In genomic region chr12:27336336-27336735, GRCm38 (mm10) we compare ENCODE assay signal across 13 mouse cellular contexts. TPM values are rescaled to one million over a fixed set of nuclear protein-coding genes. Genes with fewer than 3 reads are reported as not detected.
A peak's percentile ranks its signal among the peaks of the same experiment; 100 is the strongest.
DNase-seq lines count a peak whose midpoint lies in the region; ATAC-seq and TF ChIP-seq lines count a peak whose summit lies in the region.
"Had no signal": no experiment of that assay in that cellular context is flagged by ENCODE, and none has a peak within 500 bp of the region (broad histone marks: within the 10 kb centered on the region; RNA-seq: fewer than 3 reads in every experiment).

No protein-coding gene starts in this region.

- intact Hi-C loops in gastrocnemius, postnatal 14 days (cut with DNase I; ENCODE audit: low total_unique reads) = no loop called here

- ATAC-seq in kidney, embryonic 14.5 days (ENCODE audit: low FRiP score, low TSS enrichment) = no peak
- ATAC-seq in forebrain, postnatal 0 days = no peak
- ATAC-seq in limb, embryonic 13.5 days (ENCODE audit: low FRiP score, low read depth) = no peak
- ATAC-seq in neural tube, embryonic 13.5 days (ENCODE audit: low read depth) = no peak

- DNase-seq in kidney, postnatal 25 days = no peak
- DNase-seq in forebrain, postnatal 0 days = peak; percentile 49
- DNase-seq in right cerebral cortex, adult 18-20 months = no peak
- DNase-seq in ovary, postnatal 36 days (ENCODE audit: low spot score) = no peak
- DNase-seq in gastrocnemius, postnatal 14 days = no peak
- DNase-seq: cerebellum, postnatal 36 days; lung, postnatal 14 days had no signal

- peak overlapping the region; percentile 5; the same call in 1 of the 2 replicates for H3K4me2 ChIP-seq in kidney, embryonic 14.5 days (replicated peaks; ENCODE audit: low read depth, low read length)
- H3K4me2 ChIP-seq in forebrain, postnatal 0 days (ENCODE audit: low read depth) = peak overlapping the region; percentile 73
- peak overlapping the region; percentile 72 for H3K4me2 ChIP-seq in limb, embryonic 13.5 days (replicated peaks)
- H3K4me2 ChIP-seq in neural tube, embryonic 13.5 days = peak overlapping the region; percentile 65
- H3K4me2 ChIP-seq: heart, embryonic 12.5 days had no signal

- no peaks in the 10 kb centered on the region for H3K27me3 ChIP-seq in kidney, embryonic 14.5 days (ENCODE audit: control insufficient read depth, insufficient read depth, low read length)
- H3K27me3 ChIP-seq in forebrain, postnatal 0 days (ENCODE audit: insufficient read depth, low read length) = no peaks in the 10 kb centered on the region
- H3K27me3 ChIP-seq in limb, embryonic 13.5 days = no peaks in the 10 kb centered on the region
- no peaks in the 10 kb centered on the region for H3K27me3 ChIP-seq in neural tube, embryonic 13.5 days
- H3K27me3 ChIP-seq: heart, embryonic 12.5 days had no signal

- H3K36me3 ChIP-seq in kidney, embryonic 14.5 days (ENCODE audit: control insufficient read depth, insufficient read depth, low read length) = peaks cover 7% of the 10 kb centered on the region; the same call in 1 of the 2 replicates
- H3K36me3 ChIP-seq in forebrain, postnatal 0 days (ENCODE audit: insufficient read depth) = peaks cover 10% of the 10 kb centered on the region; the same call in 1 of the 2 replicates
- H3K36me3 ChIP-seq in limb, embryonic 13.5 days = peaks cover 36% of the 10 kb centered on the region
- H3K36me3 ChIP-seq in neural tube, embryonic 13.5 days = peaks cover 26% of the 10 kb centered on the region

- H3K4me1 ChIP-seq in kidney, embryonic 14.5 days (ENCODE audit: control insufficient read depth, insufficient read depth, low read length) = 0 out of 2 replicates have a peak, but pooled peaks cover 5% of the 10 kb centered on the region
- peaks cover 16% of the 10 kb centered on the region; the same call in 1 of the 2 replicates for H3K4me1 ChIP-seq in forebrain, postnatal 0 days (ENCODE audit: insufficient read depth)
- peaks cover 20% of the 10 kb centered on the region for H3K4me1 ChIP-seq in limb, embryonic 13.5 days
- H3K4me1 ChIP-seq in neural tube, embryonic 13.5 days (replicated peaks) = peaks cover 40% of the 10 kb centered on the region

- no peak overlapping the region for H3K27ac ChIP-seq in kidney, embryonic 14.5 days (ENCODE audit: low read depth, low read length)
- H3K27ac ChIP-seq in forebrain, postnatal 0 days (ENCODE audit: low read depth, low read length) = peak overlapping the region; percentile 98
- H3K27ac ChIP-seq in limb, embryonic 13.5 days = no peak overlapping the region; the same call in 1 of the 2 replicates
- peak overlapping the region; percentile 98 for H3K27ac ChIP-seq in neural tube, embryonic 13.5 days (replicated peaks)
- H3K27ac ChIP-seq: layer of hippocampus, adult 2 months had no signal

- H3K9me3 ChIP-seq in kidney, embryonic 14.5 days (ENCODE audit: control insufficient read depth, low read length) = no peaks in the 10 kb centered on the region
- no peaks in the 10 kb centered on the region for H3K9me3 ChIP-seq in forebrain, postnatal 0 days (ENCODE audit: low read length)
- no peaks in the 10 kb centered on the region for H3K9me3 ChIP-seq in limb, embryonic 13.5 days
- H3K9me3 ChIP-seq in neural tube, embryonic 13.5 days = no peaks in the 10 kb centered on the region
- H3K9me3 ChIP-seq: heart, embryonic 12.5 days had no signal

- whole genome bisulfite sequencing in kidney, embryonic 14.5 days = 68% methylated on average over 7 of the region's 7 CpGs
- 17% methylated on average over 7 of the region's 7 CpGs for WGBS in forebrain, postnatal 0 days
- 53% methylated on average over 7 of the region's 7 CpGs for WGBS in limb, embryonic 13.5 days
- WGBS in neural tube, embryonic 13.5 days = 57% methylated on average over 7 of the region's 7 CpGs

- H3K9ac ChIP-seq in kidney, embryonic 14.5 days (ENCODE audit: low read depth, low read length) = no peak overlapping the region
- peak overlapping the region; percentile 99 for H3K9ac ChIP-seq in forebrain, postnatal 0 days
- H3K9ac ChIP-seq in limb, embryonic 13.5 days = peak overlapping the region; percentile 100
- peak overlapping the region; percentile 100 for H3K9ac ChIP-seq in neural tube, embryonic 13.5 days
- H3K9ac ChIP-seq: heart, embryonic 12.5 days had no signal

- no peak for TF ChIP-seq CTCF in forebrain, postnatal 0 days (IDR thresholded peaks at IDR 0.05; ENCODE audit: low read depth)

- H3K4me3 ChIP-seq in kidney, embryonic 14.5 days (ENCODE audit: low read length) = no peak overlapping the region
- peak overlapping the region; percentile 87 for H3K4me3 ChIP-seq in forebrain, postnatal 0 days (ENCODE audit: low read depth, low read length)
- H3K4me3 ChIP-seq in limb, embryonic 13.5 days = peak overlapping the region; percentile 91
- peak overlapping the region; percentile 100 for H3K4me3 ChIP-seq in neural tube, embryonic 13.5 days
- H3K4me3 ChIP-seq: heart, embryonic 12.5 days; layer of hippocampus, adult 2 months had no signal

RNA-seq across cellular contexts. Expression of gene Sox11, which starts 6.0 kb away (rescaled TPM):
- polyA plus RNA-seq in kidney, embryonic 14.5 days (2014; fragmentation: Nextera tagmentation; extraction: Ambion mirVana) = 109 and 115 TPM in 2 replicates
- total RNA-seq in forebrain, postnatal 0 days (2014; rRNA removed) = 216 and 297 TPM in 2 replicates
- 245 and 288 TPM in 2 replicates for polyA plus RNA-seq in forebrain, postnatal 0 days (2015; fragmentation: Nextera tagmentation; extraction: Ambion mirVana)
- 213 and 220 TPM in 2 replicates for polyA plus RNA-seq in limb, embryonic 13.5 days (2015; fragmentation: Nextera tagmentation; extraction: Ambion mirVana)
- polyA plus RNA-seq in neural tube, embryonic 13.5 days (2015; fragmentation: Nextera tagmentation; extraction: Ambion mirVana) = 512 and 534 TPM in 2 replicates
- 1 to 10 TPM; 1.4 to 2.2 TPM for total RNA-seq in gastrocnemius, postnatal 14 days (2021)
- total RNA-seq: MEL had no signal

Comparison
In these comparisons a context has a peak if more than half of its experiments do, and no peak if none do; other contexts are left out.
1. H3K27ac ChIP-seq: peak in forebrain, postnatal 0 days (single experiment) and neural tube, embryonic 13.5 days (single experiment); none in kidney, embryonic 14.5 days (single experiment) and limb, embryonic 13.5 days (single experiment).
2. H3K4me2 ChIP-seq: peak in every context shown above with its lines; median percentile 73 in forebrain, postnatal 0 days; 72 in limb, embryonic 13.5 days; 65 in neural tube, embryonic 13.5 days; 5 in kidney, embryonic 14.5 days.